Mouse (Mus musculus) liver, embryonic 12.5 days (tissue): ENCODE measurements around the gene Ccdc173. TPM values are rescaled to one million over a fixed set of nuclear protein-coding genes. Genes with fewer than 3 reads are reported as not detected.

Experiments used
- ATAC-seq: fragments of 200-750 bp; cut with Nextera tagmentation; 2 replicates; pipeline ENCODE4 v1.8.0; 2017; ENCODE audit warnings: moderate number of reproducible peaks, mild to moderate bottlenecking, moderate library complexity
- H3K27ac ChIP-seq: fragments of 300-500 bp; sonication (generic); 2 replicates; pipeline ENCODE4 v1.5.1; 2016; ENCODE audit warnings: mild to moderate bottlenecking
- H3K27me3 ChIP-seq: fragments of 300-500 bp; sonication (generic); replicated peaks from 2 replicates; pipeline ENCODE4 v1.6.1; 2016; ENCODE audit warnings: mild to moderate bottlenecking, moderate library complexity
- H3K36me3 ChIP-seq: fragments of 300-500 bp; sonication (generic); 2 replicates; pipeline ENCODE4 v1.6.1; 2016; ENCODE audit warnings: mild to moderate bottlenecking, moderate library complexity
- H3K4me1 ChIP-seq: fragments of 300-500 bp; sonication (generic); 2 replicates; pipeline ENCODE4 v1.6.1; 2016
- H3K4me2 ChIP-seq: fragments of 300-500 bp; sonication (generic); 2 replicates; pipeline ENCODE4 v1.6.1; 2016; ENCODE audit warnings: mild to moderate bottlenecking, moderate library complexity
- H3K4me3 ChIP-seq: fragments of 300-500 bp; sonication (generic); 2 replicates; pipeline ENCODE4 v1.5.1; 2016; ENCODE audit warnings: mild to moderate bottlenecking, moderate library complexity
- H3K9ac ChIP-seq: fragments of 300-500 bp; sonication (generic); 2 replicates; pipeline ENCODE4 v1.6.1; 2016; ENCODE audit warnings: mild to moderate bottlenecking, moderate library complexity
- H3K9me3 ChIP-seq: fragments of 300-500 bp; sonication (generic); replicated peaks from 2 replicates; pipeline ENCODE4 v1.6.1; 2016; ENCODE audit warnings: mild to moderate bottlenecking, moderate library complexity
- WGBS: fragments of 180-500 bp; shearing (Covaris S2); methylation state at CpG from one replicate; pipeline ENCODE4 v1.1.7; 2016; ENCODE audit not compliant: insufficient replicate concordance; 5-methylcytosine and 5-hydroxymethylcytosine counted together
- polyA plus RNA-seq: library from polyadenylated mRNA; unstranded; fragments of >200 nt; fragmentation: Nextera tagmentation; extraction: Ambion mirVana; gene quantifications from 2 replicates; pipeline ENCODE4 v1.2.1, GENCODE M21; 2016

Ccdc173 gene
- polyA plus RNA-seq, 1 experiment from 2014 or later, result 0.46 TPM

DNA sequence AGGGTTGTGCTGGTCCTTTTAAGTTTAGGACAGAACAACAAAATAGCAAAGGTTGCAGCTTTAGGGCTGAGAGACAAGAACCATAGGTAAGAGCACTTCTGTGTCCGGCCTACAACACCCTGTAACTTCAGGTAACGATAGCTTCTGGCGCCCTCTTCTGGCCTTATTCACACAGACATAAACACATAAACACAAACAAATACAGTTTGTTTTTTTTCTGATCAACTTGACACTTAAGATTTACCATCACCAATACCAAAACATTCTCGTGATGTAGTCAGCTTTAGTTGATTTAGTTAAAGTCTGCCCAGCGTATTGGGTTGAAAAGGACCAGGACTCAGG, 10.6 kb downstream of the Ccdc173 start:
- no peaks in the 10 kb centered on the region for H3K27me3 ChIP-seq
- 30% methylated on average over 5 of the region's 5 CpGs for WGBS
- no peaks in the 10 kb centered on the region for H3K36me3 ChIP-seq
- ATAC-seq, result no peak
- H3K9ac ChIP-seq, result no peak overlapping the region
- H3K27ac ChIP-seq, result no peak overlapping the region
- no peaks in the 10 kb centered on the region for H3K9me3 ChIP-seq
- no peaks in the 10 kb centered on the region for H3K4me1 ChIP-seq
- no peak overlapping the region for H3K4me2 ChIP-seq
- no peak overlapping the region for H3K4me3 ChIP-seq

DNA sequence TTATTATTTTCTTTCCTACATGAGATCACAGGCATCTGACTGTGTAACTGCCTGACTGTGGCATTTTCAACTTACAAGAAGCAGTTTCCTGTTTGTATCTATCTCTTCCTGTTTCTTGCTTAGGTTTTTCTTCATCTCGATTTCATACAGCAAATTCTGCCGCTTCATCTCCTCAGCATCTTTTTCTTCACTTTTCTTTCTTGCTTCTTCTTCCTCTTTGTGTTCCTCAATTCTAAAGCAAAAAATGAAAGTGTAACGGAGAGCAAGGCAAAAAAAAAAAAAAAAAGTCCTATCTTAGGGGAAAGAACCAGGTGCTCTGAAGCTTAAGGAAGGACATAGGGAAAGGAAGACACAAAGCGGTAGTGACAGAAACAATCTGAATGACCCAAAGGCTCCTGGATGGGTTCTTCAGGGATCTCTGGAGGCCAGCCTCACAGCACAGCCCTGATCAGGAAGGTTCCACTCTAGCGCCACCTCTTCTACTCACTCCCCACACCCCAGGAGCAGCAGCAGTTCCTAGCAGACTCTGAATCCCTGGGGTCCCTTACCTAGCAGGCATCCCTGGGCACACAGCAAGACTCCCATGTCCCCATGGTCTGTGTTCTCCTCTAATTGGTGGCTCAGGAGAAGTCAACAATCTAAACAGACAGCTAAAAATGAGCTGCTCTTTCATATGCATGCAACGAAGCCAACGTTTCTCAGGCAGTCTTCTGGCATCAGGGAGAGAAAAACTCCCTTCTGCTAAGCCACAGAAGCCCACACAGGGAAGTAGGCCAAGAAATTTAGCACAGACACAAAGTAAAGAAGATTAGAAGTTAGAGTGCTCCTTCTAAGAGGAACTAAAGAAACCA, 11.2 kb downstream of the Ccdc173 start:
- Histone ChIP-seq H3K36me3 (no peaks in the 10 kb centered on the region), H3K27me3 (no peaks in the 10 kb centered on the region), H3K27ac (no peak overlapping the region), H3K4me1 (no peaks in the 10 kb centered on the region), H3K4me2 (no peak overlapping the region), H3K9me3 (no peaks in the 10 kb centered on the region), H3K4me3 (no peak overlapping the region), H3K9ac (no peak overlapping the region)
- ATAC-seq, result no peak
- 42% methylated on average over 7 of the region's 7 CpGs for WGBS

DNA sequence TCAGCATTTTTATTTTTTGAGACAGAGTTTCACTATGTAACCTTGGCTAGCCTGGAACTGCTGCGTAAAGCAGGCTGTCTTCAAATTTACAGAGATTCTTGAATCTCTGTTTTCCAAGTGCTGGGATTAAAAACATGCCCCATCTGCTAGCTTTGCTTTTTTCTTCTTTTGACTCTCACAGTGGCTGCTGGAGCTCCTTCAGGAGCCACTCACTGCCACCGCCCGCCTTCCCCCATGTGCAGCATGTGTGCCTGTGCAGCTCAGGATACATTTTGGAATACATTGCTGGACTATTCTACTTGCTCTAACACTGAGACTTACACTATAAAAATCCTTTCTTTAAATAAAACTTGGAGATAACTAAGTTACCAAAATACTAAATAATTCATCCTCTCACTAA, 16.0 kb downstream of the Ccdc173 start:
- H3K9ac ChIP-seq, result no peak overlapping the region
- no peaks in the 10 kb centered on the region for H3K4me1 ChIP-seq
- H3K36me3 ChIP-seq, result no peaks in the 10 kb centered on the region
- 75% methylated on average over 3 of the region's 3 CpGs for WGBS
- H3K4me3 ChIP-seq, result no peak overlapping the region
- no peak overlapping the region for H3K4me2 ChIP-seq
- H3K27me3 ChIP-seq, result no peaks in the 10 kb centered on the region
- H3K27ac ChIP-seq, result no peak overlapping the region
- no peaks in the 10 kb centered on the region for H3K9me3 ChIP-seq
- ATAC-seq, result no peak

DNA sequence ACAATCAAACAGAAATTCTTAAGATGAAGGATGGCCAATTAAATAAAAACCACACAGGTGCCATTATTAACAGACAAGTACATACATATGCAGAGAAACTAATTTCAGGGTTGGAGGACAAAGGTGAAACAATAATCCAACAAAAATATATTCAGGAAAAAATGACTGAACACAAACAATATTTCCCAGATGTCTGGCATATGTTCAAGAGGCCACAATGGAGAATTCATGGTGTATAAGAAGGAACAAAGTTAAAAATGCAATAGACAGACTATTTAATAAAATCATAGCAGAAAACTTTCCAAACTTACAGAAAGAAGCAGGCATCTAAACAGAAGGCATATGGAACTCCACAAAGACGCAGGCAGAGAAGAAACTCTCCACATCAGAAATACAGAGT, 24.7 kb downstream of the Ccdc173 start:
- H3K9me3 ChIP-seq, result no peaks in the 10 kb centered on the region
- WGBS, result 59% methylated on average over 1 of the region's 1 CpGs
- H3K9ac ChIP-seq, result no peak overlapping the region
- ATAC-seq, result no peak
- H3K36me3 ChIP-seq, result no peaks in the 10 kb centered on the region
- H3K27ac ChIP-seq, result no peak overlapping the region
- no peak overlapping the region for H3K4me2 ChIP-seq
- H3K4me1 ChIP-seq, result no peaks in the 10 kb centered on the region
- no peaks in the 10 kb centered on the region for H3K27me3 ChIP-seq
- no peak overlapping the region for H3K4me3 ChIP-seq

DNA sequence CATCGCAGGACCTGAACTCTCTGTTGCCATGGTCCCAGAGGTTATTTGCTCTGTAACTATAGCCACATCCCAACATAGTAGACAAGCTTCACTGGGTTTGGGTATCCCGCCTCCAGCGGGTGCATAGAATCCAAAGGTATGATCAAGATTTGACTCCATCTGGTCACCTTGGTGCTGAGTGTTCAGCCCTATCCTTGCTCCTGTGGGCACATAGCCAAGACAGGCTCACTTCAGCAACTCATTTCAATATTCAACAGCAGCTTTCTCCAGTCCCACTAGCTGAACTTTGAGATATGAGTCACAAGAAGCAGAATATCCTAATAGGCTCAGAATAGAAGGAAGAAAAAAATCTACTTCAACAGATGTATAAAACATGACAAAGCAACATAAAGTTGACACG, 26.0 kb downstream of the Ccdc173 start:
- Histone ChIP-seq H3K27me3 (no peaks in the 10 kb centered on the region), H3K4me3 (no peak overlapping the region), H3K4me2 (no peak overlapping the region), H3K4me1 (no peaks in the 10 kb centered on the region), H3K9me3 (no peaks in the 10 kb centered on the region), H3K9ac (no peak overlapping the region), H3K27ac (no peak overlapping the region), H3K36me3 (no peaks in the 10 kb centered on the region)
- ATAC-seq, result no peak
- WGBS, result 74% methylated on average over 4 of the region's 4 CpGs

DNA sequence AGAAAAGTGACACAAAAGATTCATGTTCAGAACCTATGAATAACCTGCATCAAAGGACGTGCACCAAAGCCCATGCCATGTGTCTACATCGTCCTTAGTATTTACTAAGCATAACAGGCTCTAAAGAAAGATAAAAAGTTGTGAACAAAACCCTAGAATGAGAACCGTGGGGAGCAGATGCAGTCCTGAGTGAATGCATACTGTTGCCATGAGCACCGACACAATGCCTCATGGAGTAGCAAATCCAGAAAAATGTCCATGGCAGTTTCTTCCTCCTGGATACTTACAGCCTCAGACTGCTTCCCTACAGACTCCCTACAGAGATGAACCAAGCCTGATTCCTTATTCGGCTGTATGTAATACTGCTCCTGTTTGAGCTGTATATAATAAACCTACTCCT, 28.4 kb downstream of the Ccdc173 start:
- WGBS, result 62% methylated on average over 5 of the region's 5 CpGs

DNA sequence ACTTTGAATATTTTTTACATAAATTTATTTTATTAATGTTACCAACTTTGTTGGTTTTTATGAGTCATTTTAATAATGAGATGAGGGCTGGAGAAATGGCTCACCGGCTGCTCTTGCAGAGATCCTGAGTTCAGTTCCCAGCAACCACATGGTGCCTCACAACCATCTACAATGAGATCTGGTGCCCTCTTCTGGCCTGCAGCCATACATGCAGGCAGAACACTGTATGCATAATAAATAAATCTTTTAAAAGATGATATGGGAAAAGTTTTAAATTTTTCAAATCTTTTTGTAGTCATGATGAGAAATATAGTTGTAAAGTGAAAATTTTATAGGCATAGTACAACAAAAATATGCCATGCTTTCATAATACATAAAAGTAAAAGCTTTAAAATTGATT, 44.3 kb downstream of the Ccdc173 start:
- WGBS, result 75% methylated on average over 1 of the region's 1 CpGs
- peaks cover 83% of the 10 kb centered on the region for H3K36me3 ChIP-seq
- H3K9me3 ChIP-seq, result peaks cover 4% of the 10 kb centered on the region; the same call in 1 of the 2 replicates
- no peak overlapping the region for H3K27ac ChIP-seq
- no peak for ATAC-seq
- no peaks in the 10 kb centered on the region for H3K27me3 ChIP-seq
- no peak overlapping the region for H3K9ac ChIP-seq
- no peaks in the 10 kb centered on the region for H3K4me1 ChIP-seq
- H3K4me3 ChIP-seq, result no peak overlapping the region
- no peak overlapping the region for H3K4me2 ChIP-seq

More for the DNA sequence above, 28.4 kb downstream of the Ccdc173 start:
- Histone ChIP-seq H3K4me3 (no peak overlapping the region), H3K9me3 (no peaks in the 10 kb centered on the region), H3K27me3 (no peaks in the 10 kb centered on the region), H3K36me3 (no peaks in the 10 kb centered on the region), H3K9ac (no peak overlapping the region), H3K27ac (no peak overlapping the region), H3K4me1 (no peaks in the 10 kb centered on the region), H3K4me2 (no peak overlapping the region)
- no peak for ATAC-seq

DNA sequence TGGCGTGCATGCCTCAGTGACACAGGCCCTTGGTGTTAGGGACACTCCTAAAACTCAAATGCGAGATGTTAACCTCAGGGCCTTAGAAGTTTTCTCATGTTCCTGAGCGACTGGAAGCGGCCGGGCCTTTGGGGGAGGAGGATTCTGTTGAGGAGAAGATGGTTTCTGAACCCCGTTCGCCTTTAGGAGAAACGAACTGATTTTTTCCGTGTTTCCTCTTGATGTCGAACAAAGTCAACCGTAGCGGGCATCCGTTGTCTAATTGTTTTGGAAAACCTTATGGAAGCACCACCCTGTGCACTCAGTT, 65.9 kb downstream of the Ccdc173 start:
- peaks cover 25% of the 10 kb centered on the region for H3K27me3 ChIP-seq
- H3K36me3 ChIP-seq, result peaks cover 2% of the 10 kb centered on the region; the same call in 1 of the 2 replicates
- WGBS, result under 1% methylated on average over 13 of the region's 13 CpGs
- H3K4me1 ChIP-seq, result peaks cover 20% of the 10 kb centered on the region
- H3K4me2 ChIP-seq, result peak overlapping the region; percentile 70
- H3K9me3 ChIP-seq, result no peaks in the 10 kb centered on the region
- peak overlapping the region; percentile 89 for H3K27ac ChIP-seq
- peak overlapping the region; percentile 97 for H3K4me3 ChIP-seq
- no peak for ATAC-seq
- H3K9ac ChIP-seq, result peak overlapping the region; percentile 93

DNA sequence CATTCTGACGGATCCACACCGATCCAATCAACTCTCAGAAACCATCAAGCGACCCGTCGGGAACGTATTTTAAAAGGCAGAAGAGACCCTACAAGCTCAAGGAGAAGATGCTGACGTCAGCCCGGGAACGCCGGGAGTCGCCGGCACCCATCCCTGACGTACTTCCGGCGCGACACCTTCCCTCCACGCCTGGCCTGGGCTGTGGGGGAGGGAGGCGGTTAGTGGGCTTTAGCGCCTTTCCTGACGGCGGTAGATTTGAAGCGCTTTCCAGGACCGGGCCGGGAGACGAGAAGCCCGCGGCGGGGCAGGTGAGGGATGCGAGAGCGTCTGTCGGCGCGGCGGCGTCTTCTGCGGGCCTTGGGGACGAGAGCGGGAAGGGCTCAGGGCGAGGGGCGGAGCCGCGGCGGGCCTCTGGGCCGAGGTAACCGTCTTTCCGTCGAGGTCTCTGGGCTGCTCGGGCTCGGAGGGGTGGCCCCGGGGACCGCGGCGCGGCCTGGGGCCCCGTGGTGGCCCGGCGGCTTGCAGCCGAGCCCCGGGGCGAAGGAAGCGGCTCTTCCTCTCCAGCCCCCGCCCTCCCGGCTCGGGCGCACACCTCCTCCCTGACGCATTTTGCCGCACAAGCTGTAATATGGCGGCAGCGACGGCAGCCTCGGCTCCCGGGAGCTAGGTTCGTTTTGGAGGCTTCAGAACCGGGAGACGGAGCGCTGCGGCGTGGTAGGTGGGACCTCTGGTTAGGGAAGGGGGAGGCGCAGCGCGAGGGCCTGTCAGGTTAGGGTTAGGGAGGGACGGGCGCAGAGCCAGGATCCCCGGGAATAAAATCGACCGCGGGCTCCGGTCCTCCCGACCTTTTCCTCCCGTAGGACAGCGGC, 66.5 kb downstream of the Ccdc173 start:
- no peaks in the 10 kb centered on the region for H3K9me3 ChIP-seq
- WGBS, result under 1% methylated on average over 86 of the region's 91 CpGs
- peaks cover 20% of the 10 kb centered on the region for H3K4me1 ChIP-seq
- H3K27ac ChIP-seq, result peak overlapping the region; percentile 89
- peaks cover 28% of the 10 kb centered on the region for H3K27me3 ChIP-seq
- peak overlapping the region; percentile 97 for H3K4me3 ChIP-seq
- peak; percentile 90 for ATAC-seq
- peak overlapping the region; percentile 93 for H3K9ac ChIP-seq
- H3K4me2 ChIP-seq, result peak overlapping the region; percentile 70
- peaks cover 2% of the 10 kb centered on the region; the same call in 1 of the 2 replicates for H3K36me3 ChIP-seq

DNA sequence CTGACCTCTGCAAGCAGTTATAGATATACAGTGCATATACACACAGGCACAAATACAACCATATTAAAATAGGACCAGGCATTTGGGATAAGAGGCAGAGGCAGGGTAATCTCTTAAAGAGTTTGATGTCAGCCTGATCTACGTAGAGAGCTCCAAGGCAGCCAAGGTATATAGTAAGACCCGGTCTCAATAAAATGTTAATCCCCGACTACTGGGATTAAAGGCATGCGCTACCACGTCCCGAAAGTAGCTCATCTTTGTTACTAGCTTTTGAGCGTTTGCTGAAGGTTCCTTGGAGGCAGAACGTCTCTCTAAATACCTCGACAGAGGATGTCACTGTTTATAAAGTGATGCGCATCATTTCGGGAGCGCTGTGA, 67.1 kb downstream of the Ccdc173 start, which contains the start of gene Ppig:
Ppig (plus strand) TSS at position 273 of the 377 bp plus-strand sequence.
- Histone ChIP-seq H3K4me1 (peaks cover 20% of the 10 kb centered on the region), H3K36me3 (peaks cover 2% of the 10 kb centered on the region; the same call in 1 of the 2 replicates), H3K9me3 (no peaks in the 10 kb centered on the region), H3K27ac (peak within 1 kb of the TSS; percentile 89), H3K27me3 (peaks cover 28% of the 10 kb centered on the region), H3K4me2 (peak within 1 kb of the TSS; percentile 70), H3K4me3 (peak within 1 kb of the TSS; percentile 97), H3K9ac (peak within 1 kb of the TSS; percentile 93)
- 3% methylated on average over 12 of the region's 12 CpGs for WGBS
- ATAC-seq, result peak; percentile 4; the same call in 1 of the 2 replicates

DNA sequence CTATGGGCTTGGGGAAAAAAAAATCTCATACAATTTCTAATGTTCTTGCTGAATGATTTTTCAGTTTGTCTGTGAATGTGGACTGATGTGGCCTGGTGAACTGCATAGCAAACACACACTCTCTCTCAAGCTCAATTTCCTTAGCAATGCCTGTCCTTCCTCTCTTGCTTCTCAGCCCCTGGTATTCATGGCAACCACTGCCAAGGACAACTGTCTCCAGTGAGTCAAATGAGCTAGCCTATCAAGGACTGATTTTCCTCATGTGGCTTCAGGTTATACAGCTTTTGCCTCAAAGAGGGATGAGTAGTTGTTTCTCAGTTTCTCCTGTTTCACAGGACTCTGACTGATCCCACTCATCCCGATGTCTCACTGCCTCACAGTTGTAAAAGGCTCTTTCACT, 70.3 kb downstream of the Ccdc173 start:
- Histone ChIP-seq H3K9me3 (no peaks in the 10 kb centered on the region), H3K27ac (no peak overlapping the region), H3K27me3 (peaks cover 28% of the 10 kb centered on the region), H3K4me2 (no peak overlapping the region), H3K9ac (no peak overlapping the region), H3K36me3 (no peaks in the 10 kb centered on the region), H3K4me1 (peaks cover 11% of the 10 kb centered on the region), H3K4me3 (no peak overlapping the region)
- ATAC-seq, result no peak
- 69% methylated on average over 1 of the region's 1 CpGs for WGBS

DNA sequence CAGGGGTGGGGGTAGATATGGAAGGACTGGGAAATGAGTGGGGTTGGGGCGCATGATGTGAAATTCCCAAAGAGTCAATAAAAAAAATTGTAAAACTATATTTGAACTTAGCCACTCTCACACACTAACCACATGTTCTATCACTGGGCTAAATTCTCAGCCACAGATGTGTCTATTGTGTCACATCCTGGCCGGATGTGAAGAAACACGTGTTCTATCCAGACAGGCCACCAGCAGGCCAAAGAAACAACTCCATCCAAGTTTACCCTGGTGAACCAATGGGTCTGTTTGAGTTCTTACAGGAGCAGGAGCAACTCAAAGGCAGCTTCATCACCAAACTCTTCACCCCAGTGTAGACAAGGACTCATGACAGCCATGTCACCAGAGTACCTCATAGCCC, 72.9 kb downstream of the Ccdc173 start:
- Histone ChIP-seq H3K4me1 (peaks cover 9% of the 10 kb centered on the region), H3K36me3 (no peaks in the 10 kb centered on the region), H3K9ac (no peak overlapping the region), H3K4me3 (no peak overlapping the region), H3K9me3 (no peaks in the 10 kb centered on the region), H3K4me2 (no peak overlapping the region), H3K27ac (no peak overlapping the region), H3K27me3 (peaks cover 26% of the 10 kb centered on the region)
- no peak for ATAC-seq
- 61% methylated on average over 3 of the region's 3 CpGs for WGBS
